Mouse (Mus musculus) ovary, postnatal 36 days (tissue): ENCODE results near the gene Il2rb.

Experiments
- DNase-seq: peaks from one replicate; pipeline ENCODE4 v3.0.0; 2022; ENCODE audit warnings: low spot score, mixed read lengths

Gene Il2rb

GRCm38 (mm10) chr15:78447746-78448535, 47.1 kb downstream of the Il2rb start:
- peak; percentile 93 for DNase-seq

- DNase-seq, result no peak
These were observed 48.0 kb downstream of the Il2rb start for GRCm38 (mm10) chr15:78447121-78447520.

DNA sequence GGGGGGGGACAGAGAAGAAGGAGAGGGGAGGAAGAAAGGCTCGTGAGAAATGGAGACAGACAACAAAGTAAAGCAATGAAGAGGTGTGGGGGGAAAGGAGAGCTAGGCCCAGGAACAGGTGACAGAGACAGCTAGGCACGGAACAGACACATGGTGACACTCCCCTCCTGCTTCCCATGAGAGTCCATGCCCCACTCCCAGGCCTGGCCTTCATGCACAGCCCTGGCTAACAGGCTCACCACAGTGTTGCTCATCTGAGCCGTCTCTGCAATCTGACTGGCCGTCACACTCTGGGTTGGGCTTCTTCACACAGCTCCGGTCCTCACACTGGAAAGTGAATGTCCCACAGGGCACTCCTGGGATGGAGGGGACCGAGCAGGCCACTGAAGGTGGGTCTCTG, 51.2 kb downstream of the Il2rb start:
- DNase-seq, result no peak

- no peak for DNase-seq
These were observed 52.8 kb downstream of the Il2rb start for GRCm38 (mm10) chr15:78442231-78442630.

DNA sequence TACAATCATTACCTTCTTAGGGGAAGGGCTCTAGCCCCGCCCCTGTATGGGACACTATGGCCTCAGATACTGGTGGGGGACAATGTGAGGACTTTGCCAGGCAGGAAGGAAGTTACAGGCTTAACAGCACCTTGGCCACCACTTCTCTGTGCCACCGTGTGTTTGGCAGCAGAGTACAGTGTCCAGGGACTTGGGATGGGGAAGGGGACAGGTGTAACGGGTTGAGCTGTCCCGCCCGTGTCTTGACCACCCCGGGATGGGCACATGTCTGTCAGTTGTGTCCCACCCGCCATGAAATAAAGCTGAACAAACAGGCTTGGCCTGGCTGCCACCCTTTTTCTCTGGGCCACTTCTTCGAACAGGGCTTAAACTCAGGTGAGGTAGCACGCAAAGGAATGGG, 56.1 kb downstream of the Il2rb start:
- no peak for DNase-seq

GRCm38 (mm10) chr15:78438505-78438904, 56.6 kb downstream of the Il2rb start:
- DNase-seq, result no peak

DNA sequence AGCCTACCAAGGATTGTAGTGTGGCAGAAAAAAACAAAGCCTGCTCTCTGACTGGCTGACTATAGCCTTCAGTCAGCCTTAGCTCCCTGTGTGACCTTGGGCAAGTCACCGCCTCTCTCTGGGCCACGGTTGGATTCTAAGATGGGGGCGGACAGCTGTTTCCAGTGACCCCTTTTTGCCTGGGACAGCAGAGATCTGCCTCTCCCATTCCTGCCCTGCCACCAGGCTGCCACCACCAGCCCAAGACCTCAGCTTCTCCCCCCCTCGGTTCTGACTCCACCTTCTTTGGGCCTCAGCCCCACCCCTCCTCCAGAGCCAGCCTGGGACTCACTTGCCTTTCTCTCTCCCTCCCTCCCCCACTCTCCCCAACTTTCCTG, 57.1 kb downstream of the Il2rb start:
- no peak for DNase-seq

- peak; percentile 79 for DNase-seq
These were observed 57.6 kb downstream of the Il2rb start for GRCm38 (mm10) chr15:78437237-78438017.

GRCm38 (mm10) chr15:78436380-78437192, 58.5 kb downstream of the Il2rb start:
- DNase-seq, result peak; percentile 92

GRCm38 (mm10) chr15:78435681-78436080, 59.4 kb downstream of the Il2rb start:
- peak; percentile 39 for DNase-seq

DNA sequence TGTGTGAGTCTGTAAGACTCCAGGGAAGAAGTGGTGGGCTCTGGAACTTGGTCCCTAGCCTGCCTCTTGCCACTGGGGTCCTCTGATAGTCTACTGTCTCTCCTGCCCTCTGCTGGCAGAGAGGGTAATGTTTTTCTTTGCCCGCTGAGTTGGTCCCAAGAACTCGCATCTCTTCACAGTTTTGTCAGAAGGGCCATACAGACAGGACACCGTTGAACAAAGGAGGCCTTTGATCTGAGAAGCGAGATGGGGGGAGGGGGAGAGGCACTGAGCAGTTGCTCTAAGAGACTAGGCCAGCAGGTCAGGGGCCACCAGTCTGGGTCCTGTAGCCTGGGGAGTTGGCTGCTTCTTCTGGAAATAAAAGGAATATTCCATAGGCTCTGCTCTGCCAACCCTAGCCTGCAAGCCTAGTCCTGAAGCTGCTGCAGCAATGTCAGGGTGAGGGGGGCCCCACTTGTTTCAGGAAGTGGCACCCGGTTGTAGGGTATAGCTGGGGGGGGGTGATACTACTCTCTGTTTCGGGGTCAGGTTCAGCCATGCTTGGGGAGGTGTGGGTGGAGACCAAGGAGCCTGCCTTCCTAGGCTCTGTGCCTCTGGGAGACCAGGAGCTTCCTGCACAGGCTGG, 60.1 kb downstream of the Il2rb start:
- DNase-seq, result no peak

DNA sequence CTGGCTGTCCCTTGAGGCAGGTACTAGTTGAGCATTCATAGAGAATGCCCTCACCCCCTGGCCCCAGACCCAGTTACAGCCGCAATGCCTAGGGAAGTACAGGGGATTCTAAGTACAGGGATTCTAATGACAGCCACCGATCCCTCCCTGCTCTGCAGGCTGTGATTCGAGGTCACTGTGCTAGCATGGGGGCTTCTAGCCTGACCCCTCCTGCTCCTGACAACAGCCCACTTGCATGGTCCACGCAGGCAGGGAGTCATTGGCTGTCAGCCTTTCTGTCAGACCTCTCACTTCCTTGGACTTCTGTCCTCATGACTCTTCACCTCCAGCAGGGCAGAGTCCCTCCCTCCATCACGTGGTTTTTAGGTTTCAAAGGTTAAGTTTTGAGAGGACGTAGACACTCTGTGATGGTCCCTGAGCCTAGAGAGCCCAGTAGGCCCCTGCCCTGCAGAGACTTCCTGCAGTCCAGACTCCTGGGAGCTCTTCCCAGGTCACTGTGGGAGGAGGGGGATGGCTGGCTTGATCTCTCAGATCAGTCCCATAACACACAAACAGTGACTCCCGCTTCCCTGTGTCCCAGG, 63.4 kb downstream of the Il2rb start:
- no peak for DNase-seq

DNA sequence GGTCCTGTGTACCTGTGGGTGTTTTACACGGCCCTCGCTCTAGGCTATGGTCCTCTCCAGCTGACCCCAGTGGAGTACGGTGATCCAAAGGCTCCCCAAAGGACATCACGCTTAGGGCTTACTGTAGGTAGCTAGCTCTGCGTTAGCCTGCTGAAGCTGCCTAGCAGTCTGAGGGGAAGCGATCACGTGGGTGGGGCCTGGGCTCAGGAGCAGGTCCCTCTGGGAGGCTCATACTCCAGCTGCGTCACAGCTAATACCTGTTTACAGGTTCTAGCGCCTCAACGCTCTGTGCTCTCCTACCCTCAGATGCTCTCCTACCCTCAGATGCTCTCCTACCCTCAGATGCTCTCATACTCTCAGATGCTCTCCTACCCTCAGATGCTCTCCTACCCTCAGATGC, 64.2 kb downstream of the Il2rb start:
- no peak for DNase-seq

DNA sequence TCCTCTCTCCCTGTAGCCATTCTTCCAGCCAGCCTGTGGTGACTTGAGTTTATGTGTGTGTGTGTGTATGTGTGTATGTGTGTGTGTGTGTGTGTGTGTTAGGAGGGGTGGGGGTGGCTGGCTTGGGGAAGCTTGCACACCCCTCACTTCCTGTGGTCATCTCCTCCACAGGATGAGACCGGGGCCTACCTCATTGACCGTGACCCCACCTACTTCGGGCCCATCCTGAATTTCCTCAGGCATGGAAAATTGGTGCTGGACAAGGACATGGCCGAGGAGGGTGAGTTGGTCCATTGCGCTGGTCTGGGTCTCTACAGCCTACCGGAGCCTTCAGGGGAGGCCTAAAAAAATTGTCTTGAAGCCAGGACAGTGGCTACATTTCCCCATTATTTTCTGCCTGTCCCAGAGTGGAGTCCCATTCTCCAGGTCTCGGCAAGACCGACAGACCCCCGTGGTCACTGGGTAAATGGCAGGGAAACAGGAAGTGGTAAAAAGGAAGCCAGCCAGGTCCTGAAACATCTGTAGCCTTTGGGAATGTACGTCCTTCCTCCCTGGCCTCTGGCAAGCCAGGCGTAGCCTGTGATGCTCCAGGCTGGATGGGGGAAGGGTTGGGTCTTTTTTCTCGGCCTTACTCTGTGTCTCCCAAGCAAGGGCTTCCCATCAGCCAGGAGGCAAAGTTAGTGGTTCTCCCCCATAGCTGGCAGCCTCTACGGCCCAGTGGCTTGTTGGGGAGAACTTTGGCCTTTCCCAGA, 65.0 kb downstream of the Il2rb start:
- no peak for DNase-seq
